Mouse (Mus musculus): Measurements from ENCODE around the gene Hsf2bp.

Gene Hsf2bp

GRCm38 (mm10) chr17:31935091-31935830 is 100.9 kb downstream of the Hsf2bp start:
- DNase-seq = no peak

GRCm38 (mm10) chr17:31933956-31934355 is 102.2 kb downstream of the Hsf2bp start:
- DNase-seq = no peak

- DNase-seq = no peak
These were observed 104.7 kb downstream of the Hsf2bp start for GRCm38 (mm10) chr17:31931499-31931898.

GRCm38 (mm10) chr17:31929844-31930715 is 106.1 kb downstream of the Hsf2bp start:
- no peak for DNase-seq

GRCm38 (mm10) chr17:31929032-31929431 is 107.1 kb downstream of the Hsf2bp start:
- no peak for DNase-seq

- no peak for DNase-seq
These were observed 108.1 kb downstream of the Hsf2bp start for GRCm38 (mm10) chr17:31927895-31928626.

GRCm38 (mm10) chr17:31924229-31924628 is 111.9 kb downstream of the Hsf2bp start:
- no peak for DNase-seq

- DNase-seq = no peak
These were observed 112.7 kb downstream of the Hsf2bp start for GRCm38 (mm10) chr17:31923310-31923970.

GRCm38 (mm10) chr17:31920589-31921190 is 115.5 kb downstream of the Hsf2bp start:
- peak; percentile 3 for DNase-seq

GRCm38 (mm10) chr17:31919599-31919998 is 116.5 kb downstream of the Hsf2bp start:
- no peak for DNase-seq

GRCm38 (mm10) chr17:31918374-31918773 is 117.8 kb downstream of the Hsf2bp start:
- no peak for DNase-seq

- no peak for DNase-seq
These were observed 119.7 kb downstream of the Hsf2bp start for GRCm38 (mm10) chr17:31916461-31916775.

- no peak for DNase-seq
These were observed 120.2 kb downstream of the Hsf2bp start for GRCm38 (mm10) chr17:31915756-31916460.

- DNase-seq = no peak
These were observed 121.8 kb downstream of the Hsf2bp start for GRCm38 (mm10) chr17:31914323-31914722.

- DNase-seq = no peak
These were observed 123.1 kb downstream of the Hsf2bp start for GRCm38 (mm10) chr17:31912881-31913662.

- no peak for DNase-seq
These were observed 123.8 kb downstream of the Hsf2bp start for GRCm38 (mm10) chr17:31912387-31912786.

- DNase-seq = no peak
These were observed 127.2 kb downstream of the Hsf2bp start for GRCm38 (mm10) chr17:31908966-31909365.

- no peak for DNase-seq
These were observed 129.7 kb downstream of the Hsf2bp start for GRCm38 (mm10) chr17:31906441-31906840.

- DNase-seq = no peak
These were observed 130.3 kb downstream of the Hsf2bp start for GRCm38 (mm10) chr17:31905791-31906211.

GRCm38 (mm10) chr17:31905201-31905790 is 130.9 kb downstream of the Hsf2bp start:
- no peak for DNase-seq

GRCm38 (mm10) chr17:31904036-31904435 is 132.1 kb downstream of the Hsf2bp start:
- no peak for DNase-seq
